Mouse (Mus musculus): Measurements from ENCODE around the gene Ppp1r9a. TPM values are rescaled to one million over a fixed set of nuclear protein-coding genes. Genes with fewer than 3 reads are reported as not detected.
A peak's percentile ranks its signal among the peaks of the same experiment; 100 is the strongest.

Gene Ppp1r9a
- total RNA-seq, 2 experiments from 2014 or later: 16.7 to 21.4 TPM

DNA sequence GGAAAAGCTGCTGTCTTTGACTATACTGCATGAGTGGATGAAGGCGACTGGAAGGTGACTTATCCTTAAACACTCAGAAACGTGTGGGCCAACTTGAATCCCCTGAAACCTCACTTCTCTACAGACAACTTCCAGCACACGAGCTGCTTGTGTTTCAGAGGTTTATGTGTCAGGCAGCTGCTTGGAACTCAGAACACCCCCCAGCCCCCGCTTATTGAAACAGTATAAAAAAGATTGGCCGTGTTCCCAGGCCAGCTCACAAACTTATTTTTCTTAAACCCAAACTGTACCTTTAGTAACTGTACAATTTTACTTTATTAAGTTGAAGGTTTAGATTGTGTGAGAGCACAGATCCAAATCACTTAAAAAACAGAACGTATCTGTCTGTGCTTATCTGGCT, 53.9 kb downstream of the Ppp1r9a start:
- DNase-seq: no peak

DNA sequence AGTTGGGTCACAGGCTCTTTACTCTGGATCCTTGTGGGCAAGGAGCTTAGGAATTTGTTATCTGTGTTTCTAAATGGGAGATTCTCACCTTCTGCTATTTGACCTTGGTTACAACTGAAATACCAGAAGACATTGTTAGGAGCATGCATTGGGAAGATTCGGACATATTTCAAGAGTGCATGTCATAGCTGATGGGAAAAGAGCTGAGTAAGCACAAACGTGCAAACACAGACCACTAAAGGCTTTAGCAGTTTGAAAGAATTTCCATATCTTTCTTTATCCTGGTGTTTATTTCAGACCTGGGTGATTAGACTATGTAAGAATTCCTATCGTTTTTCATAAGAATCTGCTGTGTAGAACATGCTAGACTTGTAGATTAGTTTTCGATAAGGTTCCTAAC, 59.5 kb downstream of the Ppp1r9a start:
- no peak for DNase-seq

DNA sequence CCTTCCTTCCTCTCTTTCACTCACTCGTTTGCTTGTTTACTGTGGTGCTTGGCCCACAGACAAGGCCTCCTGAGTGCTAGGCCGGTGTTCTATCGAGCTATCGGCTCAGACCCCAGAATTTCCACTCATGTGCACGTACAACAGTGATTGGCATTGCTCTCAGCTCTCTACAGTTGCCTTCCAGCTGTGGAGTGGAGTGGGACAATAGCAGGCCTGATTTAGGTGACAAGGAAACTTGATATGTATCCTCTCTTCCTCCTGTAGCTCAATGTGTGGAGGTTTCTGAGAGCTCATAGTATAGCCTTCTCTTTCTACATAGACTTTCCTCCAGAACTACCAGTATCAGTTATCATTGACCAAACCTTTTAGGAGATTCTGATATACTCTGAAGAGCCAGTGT, 60.3 kb downstream of the Ppp1r9a start:
- no peak for DNase-seq

DNA sequence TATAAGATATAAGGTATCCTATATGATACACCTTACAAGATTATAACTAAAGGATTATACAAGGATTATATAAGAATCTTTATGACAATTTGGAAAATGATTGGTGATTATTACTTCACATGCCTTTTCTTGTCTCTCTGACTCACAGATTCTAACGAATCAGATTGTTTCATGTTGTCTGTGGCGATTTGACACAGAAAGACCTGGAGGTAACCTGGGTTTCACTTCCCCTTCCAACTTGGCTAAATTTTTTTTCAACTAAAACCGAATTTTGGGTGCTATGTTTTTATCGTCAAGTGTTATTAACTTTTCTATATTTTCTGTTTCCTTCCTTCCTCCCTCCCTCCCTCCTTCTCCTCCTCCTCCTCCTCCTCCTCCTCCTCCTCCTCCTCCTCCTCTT, 64.5 kb downstream of the Ppp1r9a start:
- no peak for DNase-seq

DNA sequence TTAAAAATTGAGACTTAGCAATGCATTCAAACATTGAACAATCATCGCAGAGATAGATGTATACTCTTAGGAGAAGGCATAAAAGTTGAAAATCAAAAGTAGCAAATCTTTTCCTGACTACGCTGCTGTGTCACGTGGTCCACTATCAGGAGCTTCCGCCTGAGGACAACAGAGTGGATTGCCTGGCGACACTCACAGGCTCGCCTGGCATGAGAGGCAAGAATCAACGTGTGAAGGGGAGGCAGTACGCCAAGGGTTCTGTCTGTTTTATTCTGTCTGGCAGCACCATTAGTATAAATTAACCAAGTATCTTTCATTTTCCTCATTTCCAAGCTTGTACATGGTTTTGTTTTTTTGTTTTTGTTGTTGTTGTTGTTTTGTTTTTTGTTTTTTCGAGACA, 68.5 kb downstream of the Ppp1r9a start:
- no peak for DNase-seq

DNA sequence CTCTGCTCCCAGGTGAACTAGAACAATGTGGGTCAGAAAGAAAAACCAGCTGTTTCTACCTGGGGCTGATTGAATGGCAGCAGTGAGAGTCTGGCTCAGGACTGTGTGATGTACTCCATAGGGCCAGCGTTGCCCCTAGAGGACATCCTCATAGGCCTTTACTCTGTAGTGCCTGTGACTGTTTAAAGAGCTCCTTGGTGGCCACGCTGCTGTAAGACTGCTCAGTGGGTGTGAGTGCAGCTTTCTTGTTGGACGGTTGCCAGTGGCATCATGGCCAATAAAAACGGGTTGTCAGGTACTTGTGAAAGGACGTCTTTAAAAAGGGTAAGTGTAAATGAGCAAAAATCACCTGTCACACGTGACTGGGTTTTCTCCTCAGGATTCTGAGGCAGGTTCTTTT, 70.1 kb downstream of the Ppp1r9a start:
- no peak for DNase-seq

DNA sequence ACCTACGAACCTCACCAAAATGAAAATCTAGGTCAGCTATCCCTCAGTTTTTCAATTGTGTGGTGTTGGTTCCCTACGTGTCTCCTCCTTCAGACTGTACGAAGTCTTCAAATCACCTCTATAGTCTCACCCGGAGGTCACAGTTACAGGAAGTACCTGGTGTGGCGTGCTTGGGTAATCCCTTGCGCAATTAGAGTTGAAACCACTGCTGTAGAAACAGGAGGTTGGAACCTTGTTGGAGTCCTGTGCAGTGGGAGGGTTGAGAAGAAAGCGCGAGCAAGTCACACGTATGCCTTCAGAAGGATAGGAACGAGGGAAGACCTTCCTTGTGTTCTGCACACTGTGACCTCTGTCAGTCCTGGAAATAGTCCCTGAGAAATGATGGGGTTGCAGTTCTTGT, 70.6 kb downstream of the Ppp1r9a start:
- no peak for DNase-seq

DNA sequence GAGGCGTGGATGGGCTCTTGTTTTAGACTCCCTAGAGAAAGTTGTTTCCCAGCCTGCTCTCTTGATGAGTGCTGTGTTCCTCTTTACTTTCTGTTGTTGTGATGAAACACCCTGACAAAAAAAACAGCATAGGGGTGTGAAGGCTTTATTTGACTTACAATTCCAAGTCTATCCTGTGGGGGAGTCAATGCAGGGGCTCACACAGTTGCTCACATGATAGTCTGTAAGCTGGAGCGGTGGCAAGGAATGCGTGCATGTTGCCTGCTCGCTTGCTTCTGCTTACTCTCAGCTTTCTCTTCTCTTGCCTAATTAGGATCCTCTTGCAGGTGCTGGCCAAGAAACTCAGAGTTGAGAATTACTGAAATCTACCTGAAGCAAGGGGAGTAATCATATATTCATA, 74.8 kb downstream of the Ppp1r9a start:
- no peak for DNase-seq

DNA sequence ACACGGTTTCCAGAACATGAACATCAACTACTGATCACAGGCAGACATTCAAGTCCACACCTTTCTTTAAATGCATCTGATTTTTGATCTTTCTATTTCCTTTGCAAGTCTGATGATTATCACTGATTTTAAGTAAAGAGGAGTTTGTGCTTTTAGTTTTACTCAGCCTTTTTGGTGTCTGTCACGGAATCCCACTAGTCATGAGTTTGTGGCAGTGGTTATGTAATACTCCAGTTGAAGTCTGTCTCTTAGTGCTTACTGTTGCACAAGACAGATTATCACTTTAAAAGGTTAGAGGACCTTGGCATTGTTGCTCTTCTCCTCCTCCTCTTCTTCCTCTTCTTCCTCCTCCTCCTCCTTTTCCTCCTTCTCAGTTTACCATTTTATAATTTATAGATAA, 75.5 kb downstream of the Ppp1r9a start:
- DNase-seq: no peak

DNA sequence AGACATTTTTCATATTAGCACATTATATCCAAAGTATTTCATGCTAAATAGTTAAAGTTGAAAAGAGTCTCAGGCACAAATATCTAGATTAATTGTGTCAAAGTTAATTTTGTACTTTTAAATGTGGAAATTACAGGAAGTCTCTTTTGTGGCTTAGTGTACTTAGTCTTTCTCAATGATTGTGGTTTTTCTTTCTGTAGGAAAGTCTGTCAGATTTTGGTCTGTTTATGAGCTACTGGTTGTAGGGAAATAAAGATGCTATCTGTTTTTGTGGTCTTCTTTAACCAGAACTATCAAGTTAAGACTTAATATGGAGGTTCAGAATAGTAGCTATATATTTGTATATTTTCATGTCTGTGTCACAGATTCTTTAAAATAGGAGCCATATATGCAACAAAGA, 76.2 kb downstream of the Ppp1r9a start:
- no peak for DNase-seq

DNA sequence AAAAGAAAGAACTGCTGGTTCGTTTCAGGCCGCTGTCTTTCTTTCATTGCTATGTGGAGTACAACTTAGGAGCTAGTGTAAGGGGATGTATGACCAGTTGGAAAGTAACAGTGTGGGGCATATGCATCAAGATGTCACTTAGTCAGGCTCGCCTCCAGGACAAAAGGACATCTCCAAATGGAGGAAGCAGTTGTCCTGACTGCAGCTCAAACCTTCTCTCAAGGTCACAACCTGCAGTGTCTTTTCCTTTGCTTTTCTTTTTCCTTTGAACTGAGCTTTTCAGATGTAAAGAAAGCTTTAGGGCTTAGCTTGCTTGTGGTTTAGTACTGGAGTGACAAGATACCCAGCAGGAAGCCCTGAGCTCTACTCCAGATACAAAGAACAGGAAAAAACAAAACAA, 77.4 kb downstream of the Ppp1r9a start:
- no peak for DNase-seq

DNA sequence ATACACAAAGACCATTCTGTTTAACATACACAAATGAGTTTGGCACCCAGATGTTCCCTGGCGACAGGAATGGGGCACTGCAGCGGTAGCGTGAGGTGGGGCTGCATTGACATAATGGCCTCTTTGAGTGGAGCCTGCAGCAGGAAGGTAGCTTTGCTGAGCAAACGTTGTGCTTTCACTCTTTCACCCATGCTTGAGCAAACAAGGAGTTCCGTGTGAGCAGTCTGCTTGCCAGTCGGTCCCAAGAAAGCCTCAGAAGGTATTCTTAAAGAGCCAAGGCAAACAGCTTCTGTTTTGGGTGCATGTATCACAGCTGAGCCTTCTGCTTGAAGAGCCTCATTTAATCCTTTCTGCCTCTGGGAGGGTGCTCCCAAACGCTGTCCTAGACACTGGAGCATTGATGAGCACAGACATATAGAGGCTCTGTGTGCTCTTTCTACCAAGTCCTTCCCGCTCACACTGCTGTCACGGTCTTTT, 80.0 kb downstream of the Ppp1r9a start:
- no peak for DNase-seq

DNA sequence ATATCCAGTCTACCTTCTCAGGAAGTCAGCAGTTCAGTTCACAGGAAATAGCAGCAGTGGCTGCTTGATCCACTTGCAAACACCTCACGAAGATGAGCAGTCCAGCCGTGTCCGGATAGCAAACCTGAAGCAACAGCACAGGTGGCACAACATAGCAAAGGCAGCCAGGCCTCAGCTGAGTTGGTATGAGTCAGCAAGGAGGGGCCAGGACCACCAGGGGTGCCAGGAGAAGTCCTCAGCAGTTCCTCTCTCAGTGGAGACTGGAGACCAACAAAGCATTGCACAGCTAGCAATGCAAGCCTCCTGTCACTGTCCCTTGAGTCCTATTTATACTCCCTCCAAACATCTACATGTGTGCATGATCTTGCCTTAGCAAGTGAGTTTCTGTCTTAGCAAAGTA, 83.0 kb downstream of the Ppp1r9a start:
- DNase-seq: no peak

DNA sequence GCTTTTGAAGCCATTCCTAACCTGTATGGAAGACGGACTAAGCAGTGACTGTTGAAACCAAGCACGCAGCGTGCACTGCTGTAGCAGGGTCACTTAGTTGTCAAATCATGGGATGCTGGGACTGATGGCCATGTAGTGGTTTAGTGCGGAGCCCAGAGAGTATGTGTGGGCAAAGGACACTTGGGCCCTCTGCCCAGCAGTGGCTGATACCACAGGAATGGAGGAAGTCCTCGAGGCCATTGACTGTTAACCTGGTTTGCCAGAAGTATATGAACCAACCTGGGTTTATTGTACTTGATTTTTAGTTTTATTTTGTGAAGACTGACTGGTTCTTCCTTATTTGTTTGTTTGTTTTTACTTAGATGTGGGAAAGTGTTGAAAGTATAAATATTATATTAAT, 84.4 kb downstream of the Ppp1r9a start:
- no peak for DNase-seq

DNA sequence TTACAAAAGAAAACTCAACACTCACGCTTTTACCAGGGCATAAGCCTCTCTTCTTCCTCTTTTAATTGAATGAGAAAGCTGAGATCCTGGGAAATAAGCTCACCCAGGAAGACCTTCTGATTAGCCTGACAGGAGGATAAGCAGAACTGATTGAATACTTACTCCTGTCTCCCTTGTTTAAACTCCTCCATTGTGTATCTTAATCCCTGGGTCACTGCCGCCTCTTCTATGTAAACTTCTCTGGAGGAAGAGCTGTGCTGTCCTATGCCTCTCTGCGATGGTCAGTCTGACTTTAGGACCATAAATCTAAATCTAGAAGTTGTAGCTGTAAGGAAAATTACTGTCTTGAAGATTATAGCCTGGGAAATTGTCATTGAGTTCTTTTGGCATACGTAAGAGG, 86.0 kb downstream of the Ppp1r9a start:
- no peak for DNase-seq

DNA sequence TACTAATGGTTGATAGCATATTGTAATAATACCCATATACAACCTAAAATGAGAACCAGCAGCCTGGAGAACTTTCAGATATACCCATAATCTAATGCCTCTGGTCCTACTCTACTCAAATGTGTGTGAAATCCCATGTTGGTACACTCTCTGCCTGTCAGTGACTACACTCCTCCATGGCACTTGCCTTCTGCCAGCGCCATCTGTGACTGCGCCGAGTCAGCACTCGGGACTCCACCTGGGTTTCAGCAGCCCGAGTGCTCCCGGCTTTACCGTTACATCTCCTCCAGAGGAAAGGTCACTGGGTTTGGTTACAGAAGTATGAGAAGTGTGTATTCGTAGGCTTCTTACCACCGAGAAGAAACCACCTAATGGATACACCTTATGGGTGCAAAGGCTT, 89.6 kb downstream of the Ppp1r9a start:
- no peak for DNase-seq

DNA sequence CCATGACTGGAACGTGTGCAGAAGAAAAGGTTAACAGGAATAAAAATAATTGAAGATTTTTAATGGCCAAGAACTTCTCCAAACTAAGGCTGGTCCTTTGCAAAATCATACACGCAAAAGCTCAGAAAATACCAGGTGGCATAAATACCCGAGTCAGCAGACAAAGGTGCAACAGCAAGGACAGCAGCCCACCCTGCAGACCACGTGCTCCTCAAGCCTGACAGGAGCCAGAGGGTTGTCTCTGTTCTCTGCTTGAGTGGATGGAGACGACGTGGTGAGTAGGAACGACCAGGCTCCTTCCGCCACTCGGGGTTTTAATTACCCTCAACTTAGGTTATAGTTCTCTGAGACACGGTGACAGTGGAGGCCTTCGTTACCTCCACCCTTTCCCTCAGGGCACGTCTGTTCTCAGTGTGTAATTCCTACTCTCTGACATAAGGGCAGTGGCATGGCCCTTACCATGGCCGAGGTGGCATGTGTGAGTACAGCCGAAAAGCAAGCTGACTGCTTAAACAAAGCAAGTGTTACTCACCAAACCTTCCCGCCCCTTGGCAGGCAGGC, 91.0 kb downstream of the Ppp1r9a start:
- peak; percentile 25 for DNase-seq

DNA sequence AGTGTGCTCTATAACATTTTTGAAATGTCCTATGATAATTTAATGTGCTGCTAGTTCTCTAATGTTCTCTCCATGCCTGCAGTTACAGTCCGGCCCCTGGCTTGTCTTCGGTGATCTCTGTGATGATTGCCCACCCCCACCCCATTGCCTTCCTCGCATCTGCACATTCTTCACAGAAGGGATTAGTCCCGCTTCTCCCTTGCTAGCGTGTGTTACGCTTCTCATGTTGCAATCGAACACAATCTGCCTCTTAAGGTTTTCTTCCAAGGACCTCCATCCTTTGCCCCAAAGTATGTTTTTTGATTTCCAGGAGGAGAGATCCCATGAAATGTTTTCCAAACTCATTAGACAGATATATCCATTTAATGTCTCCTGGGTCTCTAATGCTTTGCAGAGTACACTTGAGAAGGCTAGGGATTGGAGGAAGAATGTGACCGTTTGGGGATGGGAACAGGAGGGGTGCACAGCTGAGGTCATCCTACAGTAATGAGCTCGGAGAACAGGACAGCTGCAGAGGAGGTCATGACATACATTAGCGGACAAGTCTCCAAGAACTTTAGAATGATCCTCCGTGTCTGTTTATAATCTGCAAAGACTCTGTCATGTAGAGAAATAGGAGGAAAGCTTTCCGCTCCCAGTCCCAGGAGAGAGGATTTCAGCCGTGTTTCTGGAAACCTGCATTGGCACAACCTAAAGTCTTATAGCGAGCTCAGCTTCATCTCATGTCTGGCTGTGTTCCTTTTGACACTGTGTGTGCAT, 91.6 kb downstream of the Ppp1r9a start:
- no peak for DNase-seq

DNA sequence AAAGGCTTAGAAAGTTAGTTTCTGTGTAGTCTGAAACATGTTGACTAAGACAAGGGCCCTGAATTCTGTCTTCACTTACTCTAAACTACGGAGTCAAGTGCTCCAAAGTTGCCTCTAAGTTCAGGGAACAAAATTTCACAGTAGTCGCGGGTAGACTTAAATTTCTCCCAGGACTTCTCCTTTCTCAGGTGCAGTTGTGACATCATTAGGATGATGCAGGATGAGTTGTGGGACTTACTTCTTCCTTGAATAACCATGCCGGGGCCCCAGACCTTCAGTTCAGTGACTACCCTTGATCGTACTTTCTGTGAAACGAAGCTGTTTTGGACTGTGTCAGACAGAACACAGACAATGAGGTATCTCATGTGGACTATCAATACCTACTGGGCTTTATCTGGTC, 94.9 kb downstream of the Ppp1r9a start:
- no peak for DNase-seq

DNA sequence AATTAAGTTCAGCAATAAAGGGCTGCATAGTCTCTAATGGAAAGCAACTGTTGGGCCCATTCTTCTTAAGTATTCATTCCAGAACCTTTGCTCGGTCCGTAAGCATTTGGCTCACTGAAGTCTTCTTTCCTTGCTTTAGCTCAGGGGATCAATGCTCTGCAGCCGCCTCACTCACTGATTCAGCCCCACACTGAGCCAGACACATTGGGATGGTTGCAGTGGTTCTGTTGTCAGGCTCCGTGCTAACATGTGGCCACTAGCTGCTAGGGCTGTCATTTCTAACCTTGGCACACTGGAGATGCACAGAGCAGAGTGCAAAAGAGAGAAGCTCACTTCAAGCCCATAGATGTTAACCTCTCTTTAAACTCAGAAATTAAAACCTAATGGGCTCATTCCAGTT, 96.2 kb downstream of the Ppp1r9a start:
- no peak for DNase-seq

DNA sequence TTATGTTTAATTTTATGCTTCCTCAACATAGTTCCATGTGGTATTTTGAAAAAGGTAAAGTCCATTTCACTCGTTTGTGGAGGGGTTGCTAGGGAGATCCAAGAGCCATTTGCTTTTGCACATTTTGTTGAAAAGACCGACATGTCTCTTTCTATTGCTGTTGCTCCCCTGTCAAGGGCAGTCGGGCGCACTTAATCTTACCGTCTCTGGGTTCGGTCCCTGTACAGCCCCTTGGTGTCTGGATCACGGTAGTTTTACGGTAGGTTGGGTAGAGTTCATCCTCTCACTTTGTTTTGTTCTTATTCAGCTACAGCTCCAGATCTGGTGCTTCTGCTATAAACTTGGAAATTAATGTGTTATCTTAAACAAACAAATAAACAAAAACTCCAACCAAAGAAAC, 98.1 kb downstream of the Ppp1r9a start:
- no peak for DNase-seq

DNA sequence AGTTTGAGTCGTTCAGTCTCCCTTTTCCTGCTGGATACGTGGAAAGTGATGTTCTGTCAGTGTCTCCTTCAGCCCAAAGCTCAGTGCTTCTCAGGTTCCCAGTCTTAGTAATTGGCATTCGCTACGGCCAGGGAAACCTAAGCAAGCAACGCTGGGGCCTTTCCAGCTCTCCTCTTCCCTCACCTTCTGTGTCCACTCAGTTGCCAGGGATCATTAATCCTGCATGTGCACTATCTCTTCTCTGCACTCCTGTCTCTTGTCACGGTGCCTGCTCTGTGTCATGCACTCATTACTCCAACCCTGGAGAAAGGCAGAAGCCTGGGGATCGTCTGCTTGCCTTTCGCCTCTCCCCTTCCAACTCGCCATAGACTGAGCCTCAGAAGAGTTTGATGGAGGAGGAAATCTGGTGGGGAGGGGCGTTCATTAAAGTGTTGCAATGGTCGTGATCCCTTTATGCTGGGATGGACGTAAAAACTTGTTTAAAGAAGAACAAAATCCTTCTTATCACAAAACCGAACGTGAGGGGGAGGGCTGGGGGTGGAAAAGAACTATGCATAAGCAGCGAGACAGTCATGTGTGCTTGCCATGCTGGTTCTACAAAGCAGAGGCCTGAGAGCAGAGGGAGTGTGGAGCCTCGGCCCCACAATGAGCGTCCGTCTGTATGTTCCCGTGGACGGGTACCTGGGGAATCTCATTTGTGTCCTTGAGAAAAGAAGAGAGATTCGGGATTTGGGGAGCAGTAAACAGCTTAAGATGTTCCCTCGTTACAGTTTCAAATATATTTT, 103.0 kb downstream of the Ppp1r9a start:
- DNase-seq: peak; percentile 38

DNA sequence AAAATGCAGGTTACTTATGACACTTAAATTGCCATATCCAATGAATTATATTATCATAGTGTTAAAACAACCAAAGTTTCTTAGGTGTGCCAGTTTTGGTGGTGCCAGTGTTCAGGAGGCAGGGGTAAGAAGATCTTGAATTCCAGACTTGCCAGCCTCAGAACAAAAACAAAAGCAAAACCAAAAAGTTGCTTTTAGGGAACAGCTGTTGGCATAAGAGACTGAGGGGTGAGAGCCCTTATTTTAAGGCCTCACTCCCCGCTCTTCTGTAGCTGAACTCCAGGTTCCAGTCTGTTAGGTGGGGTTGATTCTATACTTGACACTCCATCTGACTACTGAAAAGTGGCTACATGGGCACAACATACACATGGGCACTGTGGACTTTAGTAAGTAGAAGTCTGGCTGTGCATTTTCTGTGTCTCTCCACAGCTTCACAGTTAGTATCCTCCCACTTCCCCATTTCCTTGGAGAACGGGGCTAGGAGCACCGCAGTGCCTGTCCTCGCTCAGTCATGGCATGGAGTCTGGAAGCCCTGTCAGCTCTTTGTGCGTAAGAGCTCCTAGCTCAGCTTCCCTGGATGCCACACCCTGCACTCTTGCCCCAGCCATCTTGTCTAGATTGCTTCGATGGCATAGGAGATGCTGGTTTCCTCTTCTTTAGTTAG, 103.7 kb downstream of the Ppp1r9a start:
- no peak for DNase-seq

Measured in gastrocnemius, postnatal 10 days (tissue).